Mouse (Mus musculus): ENCODE measurements around the gene 2610028H24Rik. TPM values are rescaled to one million over a fixed set of nuclear protein-coding genes. Genes with fewer than 3 reads are reported as not detected.

The 2610028H24Rik gene
- polyA plus RNA-seq, 1 experiment from 2014 or later: not detected

DNA sequence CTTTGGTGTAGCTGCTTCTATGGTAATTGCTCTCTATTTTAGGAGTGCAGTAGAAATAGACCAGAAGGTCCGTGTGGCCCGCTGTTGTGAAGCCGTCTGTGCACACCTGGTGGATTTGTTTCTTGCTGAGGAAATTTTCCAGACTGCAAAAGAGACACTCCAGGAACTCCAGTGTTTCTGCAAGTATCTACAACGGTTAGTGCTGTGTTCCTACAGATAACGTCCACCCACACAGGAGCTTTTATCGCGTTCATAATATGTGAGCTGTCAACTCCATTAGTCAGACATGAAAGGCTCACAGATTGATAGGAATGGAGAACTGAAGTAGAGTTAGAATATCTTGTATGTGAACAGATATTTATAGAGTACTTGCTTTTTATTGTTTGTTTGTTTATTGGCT, 47.5 kb downstream of the 2610028H24Rik start:
- H3K4me3 ChIP-seq: no peak overlapping the region
- WGBS: 94% methylated on average over 7 of the region's 7 CpGs
- no peak overlapping the region for H3K9ac ChIP-seq (replicated peaks)
- no peak overlapping the region for H3K27ac ChIP-seq (replicated peaks)
- no peaks in the 10 kb centered on the region for H3K4me1 ChIP-seq
- peaks cover 86% of the 10 kb centered on the region for H3K36me3 ChIP-seq
- no peak for ATAC-seq (ENCODE audit: low FRiP score, low read depth)
- H3K9me3 ChIP-seq: no peaks in the 10 kb centered on the region
- H3K4me2 ChIP-seq (replicated peaks): no peak overlapping the region
- H3K27me3 ChIP-seq: no peaks in the 10 kb centered on the region

GRCm38 (mm10) chr10:76497522-76497921, 48.6 kb downstream of the 2610028H24Rik start:
- no peak overlapping the region for H3K4me3 ChIP-seq
- 98% methylated on average over 4 of the region's 4 CpGs for WGBS
- H3K27ac ChIP-seq (replicated peaks): no peak overlapping the region
- ATAC-seq (ENCODE audit: low FRiP score, low read depth): no peak
- H3K9ac ChIP-seq (replicated peaks): no peak overlapping the region
- no peak overlapping the region for H3K4me2 ChIP-seq (replicated peaks)
- H3K27me3 ChIP-seq: no peaks in the 10 kb centered on the region
- peaks cover 90% of the 10 kb centered on the region for H3K36me3 ChIP-seq
- no peaks in the 10 kb centered on the region for H3K4me1 ChIP-seq
- H3K9me3 ChIP-seq: no peaks in the 10 kb centered on the region

GRCm38 (mm10) chr10:76504271-76504943, 55.5 kb downstream of the 2610028H24Rik start:
- Histone ChIP-seq H3K9ac (replicated peaks) (no peak overlapping the region), H3K4me3 (no peak overlapping the region), H3K27me3 (no peaks in the 10 kb centered on the region), H3K4me2 (replicated peaks) (no peak overlapping the region), H3K9me3 (no peaks in the 10 kb centered on the region), H3K27ac (replicated peaks) (no peak overlapping the region), H3K36me3 (peaks cover 88% of the 10 kb centered on the region), H3K4me1 (no peaks in the 10 kb centered on the region)
- WGBS: 92% methylated on average over 11 of the region's 11 CpGs
- ATAC-seq (ENCODE audit: low FRiP score, low read depth): no peak

- no peak overlapping the region for H3K4me2 ChIP-seq (replicated peaks)
- ATAC-seq (ENCODE audit: low FRiP score, low read depth): no peak
- no peaks in the 10 kb centered on the region for H3K27me3 ChIP-seq
- H3K4me3 ChIP-seq: no peak overlapping the region
- WGBS: 88% methylated on average over 7 of the region's 7 CpGs
- H3K4me1 ChIP-seq: no peaks in the 10 kb centered on the region
- H3K9ac ChIP-seq (replicated peaks): no peak overlapping the region
- no peaks in the 10 kb centered on the region for H3K9me3 ChIP-seq
- H3K36me3 ChIP-seq: peaks cover 86% of the 10 kb centered on the region
- no peak overlapping the region for H3K27ac ChIP-seq (replicated peaks)
Observed at GRCm38 (mm10) chr10:76505865-76506264, 57.0 kb downstream of the 2610028H24Rik start.

Other genes starting within 250 kb of the 2610028H24Rik start
- 131 and 139 TPM in 2 replicates for gene Prmt2, start 211.2 kb upstream of the 2610028H24Rik start, polyA plus RNA-seq (2016; fragmentation: Nextera tagmentation; extraction: Ambion mirVana)
- 0.35 and 0.98 TPM in 2 replicates for gene S100b, start 195.2 kb upstream of the 2610028H24Rik start, polyA plus RNA-seq (2016; fragmentation: Nextera tagmentation; extraction: Ambion mirVana)
- gene Dip2a, start 103.8 kb upstream of the 2610028H24Rik start, polyA plus RNA-seq (2016; fragmentation: Nextera tagmentation; extraction: Ambion mirVana): 13.5 and 15.6 TPM in 2 replicates
- gene AC141477.1, start 8.6 kb upstream of the 2610028H24Rik start, polyA plus RNA-seq (2016; fragmentation: Nextera tagmentation; extraction: Ambion mirVana): not detected in 2 replicates
- gene Pcnt, start 6.3 kb upstream of the 2610028H24Rik start, polyA plus RNA-seq (2016; fragmentation: Nextera tagmentation; extraction: Ambion mirVana): 18.3 and 19.7 TPM in 2 replicates
- gene Mcm3ap, start 19.8 kb downstream of the 2610028H24Rik start, polyA plus RNA-seq (2016; fragmentation: Nextera tagmentation; extraction: Ambion mirVana): 81.7 and 86.9 TPM in 2 replicates
- 9.2 and 9.3 TPM in 2 replicates for gene Ybey, start 20.0 kb downstream of the 2610028H24Rik start, polyA plus RNA-seq (2016; fragmentation: Nextera tagmentation; extraction: Ambion mirVana)
- gene Lss, start 82.5 kb downstream of the 2610028H24Rik start, polyA plus RNA-seq (2016; fragmentation: Nextera tagmentation; extraction: Ambion mirVana): 58.2 and 61.2 TPM in 2 replicates
- gene Spatc1l, start 113.2 kb downstream of the 2610028H24Rik start, polyA plus RNA-seq (2016; fragmentation: Nextera tagmentation; extraction: Ambion mirVana): 0.41 TPM in 1 of 2 replicates, not detected in the other
- not detected in 2 replicates for gene Ftcd, start 126.6 kb downstream of the 2610028H24Rik start, polyA plus RNA-seq (2016; fragmentation: Nextera tagmentation; extraction: Ambion mirVana)
- 31.7 and 40.1 TPM in 2 replicates for gene Col6a2, start 174.5 kb downstream of the 2610028H24Rik start, polyA plus RNA-seq (2016; fragmentation: Nextera tagmentation; extraction: Ambion mirVana)